Mouse (Mus musculus): ENCODE measurements at regions not wholly inside any gene's neighbourhood (a gene's known extent, or its start where the extent isn't known, plus 50 kb on each side); places are given as distances from the start of the nearest gene placed in this dataset.

DNA sequence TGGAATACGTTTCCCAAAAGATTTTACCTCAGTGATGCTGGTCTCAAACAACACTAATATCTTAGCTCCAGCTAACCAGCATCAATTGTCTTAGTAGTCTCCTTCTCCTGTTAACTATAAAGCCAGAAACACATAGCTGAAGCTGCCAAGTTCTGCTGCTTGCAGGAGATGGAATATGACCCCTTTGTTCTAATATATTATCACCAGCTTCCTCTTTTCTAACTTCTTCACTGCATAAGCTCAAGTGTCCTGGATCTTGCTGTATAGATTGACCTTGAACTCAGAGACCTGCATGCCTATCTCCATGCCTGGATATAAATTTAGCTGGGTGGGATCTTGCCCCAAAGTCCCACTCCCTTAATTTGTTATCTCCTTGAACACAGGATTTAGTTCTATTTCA is 94.8 kb downstream of the Rbm46 start:
- H3K9me3 ChIP-seq = peaks cover 4% of the 10 kb centered on the region; the same call in 1 of the 2 replicates
- H3K4me1 ChIP-seq = peaks cover 7% of the 10 kb centered on the region
- no peak overlapping the region for H3K4me3 ChIP-seq (replicated peaks)
- TF ChIP-seq GATA1 (IDR thresholded peaks at IDR 0.05; ENCODE audit: borderline replicate concordance, low read length) (no peak), FLI1 (IDR thresholded peaks at IDR 0.05; ENCODE audit: low read length) (no peak)
- no peaks in the 10 kb centered on the region for H3K27me3 ChIP-seq (replicated peaks)
- H3K36me3 ChIP-seq (replicated peaks; ENCODE audit: low read length) = no peaks in the 10 kb centered on the region

DNA sequence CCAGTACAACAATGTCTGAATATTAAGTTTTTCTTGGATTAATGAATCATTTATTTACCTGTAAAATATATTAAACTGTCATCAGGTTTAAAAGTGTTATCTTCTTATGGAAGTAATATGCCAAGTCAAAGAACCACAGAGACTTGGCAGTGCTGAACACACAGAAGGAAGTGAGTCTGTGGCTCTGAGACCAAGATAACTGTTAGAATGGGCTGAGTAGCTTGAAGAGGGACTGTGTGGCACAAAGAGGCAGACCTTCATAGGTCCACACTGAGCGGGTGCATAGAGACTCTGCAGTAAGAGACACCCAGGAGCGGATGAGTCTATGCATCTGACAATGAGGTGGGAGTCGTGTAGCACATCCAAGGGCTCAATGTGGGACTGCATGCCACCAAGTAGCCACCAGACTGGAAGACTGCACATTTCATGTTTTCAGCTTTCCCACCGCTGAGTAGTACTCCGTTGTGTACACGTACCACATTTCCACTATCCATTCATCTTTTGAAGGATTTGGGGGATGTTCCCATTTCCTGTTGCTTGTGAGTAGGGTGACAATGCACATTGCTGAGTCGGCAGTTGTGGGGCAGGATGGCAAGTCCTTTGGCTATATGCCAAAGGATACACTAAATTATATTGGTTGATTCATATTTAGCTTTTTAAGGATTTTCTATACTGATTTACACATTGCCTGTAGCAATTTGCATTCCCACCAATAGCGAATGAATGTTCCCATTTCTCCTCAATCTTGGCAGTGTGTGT is 105.6 kb downstream of the Rbm46 start:
- Histone ChIP-seq H3K36me3 (replicated peaks; ENCODE audit: low read length) (no peaks in the 10 kb centered on the region), H3K4me1 (peaks cover 60% of the 10 kb centered on the region), H3K9me3 (no peaks in the 10 kb centered on the region; the same call in 1 of the 2 replicates), H3K4me3 (replicated peaks) (peak overlapping the region; percentile 77), H3K27me3 (replicated peaks) (no peaks in the 10 kb centered on the region)
- TF ChIP-seq GATA1 (IDR thresholded peaks at IDR 0.05; ENCODE audit: borderline replicate concordance, low read length) (no peak), FLI1 (IDR thresholded peaks at IDR 0.05; ENCODE audit: low read length) (no peak)

DNA sequence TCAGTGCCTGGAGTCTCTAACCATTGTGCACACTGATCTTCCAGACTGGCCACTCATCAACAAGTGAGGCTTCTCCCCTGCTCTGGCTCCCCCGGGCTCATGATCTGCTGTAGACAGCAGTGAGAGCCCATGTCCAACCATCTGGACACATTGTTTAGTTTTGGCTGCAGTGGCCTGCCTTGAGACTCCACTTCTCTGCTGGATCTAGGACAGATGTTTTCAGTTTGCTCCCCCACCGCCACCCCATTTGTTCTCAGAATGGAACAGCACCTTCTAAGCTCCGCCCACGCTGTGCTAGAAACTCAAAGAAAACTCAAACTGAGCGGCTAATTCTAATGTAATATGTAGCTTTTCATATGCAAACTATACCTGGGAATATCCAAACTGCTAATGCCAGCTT is 108.8 kb downstream of the Rbm46 start:
- no peak overlapping the region for H3K4me3 ChIP-seq (replicated peaks)
- H3K9me3 ChIP-seq = no peaks in the 10 kb centered on the region; the same call in 1 of the 2 replicates
- no peaks in the 10 kb centered on the region for H3K36me3 ChIP-seq (replicated peaks; ENCODE audit: low read length)
- TF ChIP-seq FLI1 (IDR thresholded peaks at IDR 0.05; ENCODE audit: low read length) = no peak
- no peak for TF ChIP-seq GATA1 (IDR thresholded peaks at IDR 0.05; ENCODE audit: borderline replicate concordance, low read length)
- peaks cover 40% of the 10 kb centered on the region for H3K4me1 ChIP-seq
- no peaks in the 10 kb centered on the region for H3K27me3 ChIP-seq (replicated peaks)

DNA sequence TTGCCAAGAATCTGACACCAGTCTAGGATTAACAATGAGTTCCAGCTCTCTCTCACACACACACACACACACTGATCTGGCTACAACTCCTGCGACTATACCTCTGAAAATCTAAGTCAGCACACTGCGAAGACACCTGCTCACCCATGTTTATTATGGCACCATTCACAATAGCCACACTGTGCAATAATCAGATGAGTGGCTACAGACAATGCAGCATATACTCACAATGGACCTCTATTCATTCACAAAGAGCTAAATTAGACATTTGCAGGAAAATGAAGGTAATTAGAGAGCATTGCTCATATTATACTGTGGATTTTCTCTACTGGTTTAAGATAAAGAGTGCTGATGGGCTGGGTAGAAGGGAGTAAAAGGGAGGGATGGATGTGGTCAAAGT is 116.3 kb downstream of the Rbm46 start:
- TF ChIP-seq GATA1 (IDR thresholded peaks at IDR 0.05; ENCODE audit: borderline replicate concordance, low read length) = no peak
- TF ChIP-seq FLI1 (IDR thresholded peaks at IDR 0.05; ENCODE audit: low read length) = no peak
- H3K36me3 ChIP-seq (replicated peaks; ENCODE audit: low read length) = no peaks in the 10 kb centered on the region
- H3K4me1 ChIP-seq = peaks cover 20% of the 10 kb centered on the region

DNA sequence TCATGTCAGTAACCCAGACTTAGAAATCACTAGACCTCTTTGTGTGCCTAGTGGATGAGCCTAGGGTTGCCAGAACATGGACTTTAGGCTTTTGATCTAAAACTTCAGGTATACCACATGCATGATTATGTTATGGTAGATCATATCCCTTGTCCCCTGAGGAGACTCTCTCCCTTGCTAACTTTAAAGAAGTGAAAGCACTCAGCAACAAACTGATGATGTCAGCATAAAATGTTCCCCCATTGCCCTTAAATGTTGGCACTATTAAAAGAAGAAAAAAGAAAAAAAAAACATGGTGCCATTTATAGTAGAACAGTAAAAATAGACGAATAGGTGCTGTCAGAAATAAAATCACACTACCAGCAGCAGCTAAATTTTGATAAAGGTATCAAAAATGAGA is 117.3 kb downstream of the Rbm46 start:
- Histone ChIP-seq H3K4me3 (replicated peaks) (no peak overlapping the region), H3K9me3 (no peaks in the 10 kb centered on the region), H3K27me3 (replicated peaks) (no peaks in the 10 kb centered on the region), H3K36me3 (replicated peaks; ENCODE audit: low read length) (no peaks in the 10 kb centered on the region), H3K4me1 (peaks cover 20% of the 10 kb centered on the region)
- no peak for TF ChIP-seq FLI1 (IDR thresholded peaks at IDR 0.05; ENCODE audit: low read length)
- no peak for TF ChIP-seq GATA1 (IDR thresholded peaks at IDR 0.05; ENCODE audit: borderline replicate concordance, low read length)

More for the DNA sequence above, 116.3 kb downstream of the Rbm46 start:
- Histone ChIP-seq H3K4me3 (replicated peaks) (no peak overlapping the region), H3K27me3 (replicated peaks) (no peaks in the 10 kb centered on the region), H3K9me3 (no peaks in the 10 kb centered on the region)

DNA sequence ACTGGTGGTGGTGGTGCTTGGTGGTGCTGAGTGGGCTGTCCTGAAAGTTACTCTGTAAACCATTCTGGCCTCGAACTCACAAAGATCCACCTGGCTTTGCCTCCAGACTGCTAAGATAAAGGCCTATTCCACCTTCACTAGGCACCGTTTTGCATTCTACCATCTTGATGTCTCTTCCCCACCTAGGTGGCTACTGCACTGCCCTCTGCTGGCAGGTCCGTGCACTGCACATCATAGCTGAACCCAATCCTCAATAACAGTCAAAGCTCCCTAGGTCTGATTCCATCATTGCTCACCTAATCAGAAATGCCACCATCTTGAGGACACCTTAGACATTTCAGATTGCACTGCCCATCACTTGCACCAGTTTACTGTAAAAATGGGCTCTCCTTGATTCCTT is 150.7 kb downstream of the Rbm46 start:
- Histone ChIP-seq H3K4me3 (replicated peaks) (no peak overlapping the region), H3K36me3 (replicated peaks; ENCODE audit: low read length) (no peaks in the 10 kb centered on the region), H3K9me3 (no peaks in the 10 kb centered on the region), H3K4me1 (peaks cover 5% of the 10 kb centered on the region), H3K27me3 (replicated peaks) (no peaks in the 10 kb centered on the region)
- no peak for TF ChIP-seq GATA1 (IDR thresholded peaks at IDR 0.05; ENCODE audit: borderline replicate concordance, low read length)
- no peak for TF ChIP-seq FLI1 (IDR thresholded peaks at IDR 0.05; ENCODE audit: low read length)

DNA sequence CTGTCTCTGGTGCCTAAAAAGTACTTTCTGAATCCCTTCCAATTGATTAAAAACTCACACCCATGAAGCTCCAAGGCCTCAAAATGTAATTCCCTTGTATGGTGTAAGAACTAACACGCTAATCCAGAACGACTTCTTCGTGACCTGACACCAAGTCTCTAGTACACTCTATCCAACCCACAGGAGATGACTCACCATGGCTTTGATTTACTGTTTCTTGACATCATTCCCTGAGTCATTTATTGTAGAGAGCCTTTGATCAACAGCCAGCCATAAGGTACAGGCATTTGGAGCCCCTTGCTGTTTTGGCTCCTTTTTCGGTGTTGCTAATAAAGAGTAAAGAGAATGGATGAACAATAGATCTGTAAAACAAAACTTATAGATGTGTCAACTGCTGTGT is 159.7 kb upstream of the Npy2r start:
- Histone ChIP-seq H3K9me3 (0 out of 2 replicates have a peak, but pooled peaks cover 3% of the 10 kb centered on the region), H3K27me3 (replicated peaks) (peaks cover 3% of the 10 kb centered on the region), H3K36me3 (replicated peaks; ENCODE audit: low read length) (no peaks in the 10 kb centered on the region), H3K4me3 (replicated peaks) (no peak overlapping the region), H3K4me1 (no peaks in the 10 kb centered on the region)
- TF ChIP-seq GATA1 (IDR thresholded peaks at IDR 0.05; ENCODE audit: borderline replicate concordance, low read length) (no peak), FLI1 (IDR thresholded peaks at IDR 0.05; ENCODE audit: low read length) (no peak)

DNA sequence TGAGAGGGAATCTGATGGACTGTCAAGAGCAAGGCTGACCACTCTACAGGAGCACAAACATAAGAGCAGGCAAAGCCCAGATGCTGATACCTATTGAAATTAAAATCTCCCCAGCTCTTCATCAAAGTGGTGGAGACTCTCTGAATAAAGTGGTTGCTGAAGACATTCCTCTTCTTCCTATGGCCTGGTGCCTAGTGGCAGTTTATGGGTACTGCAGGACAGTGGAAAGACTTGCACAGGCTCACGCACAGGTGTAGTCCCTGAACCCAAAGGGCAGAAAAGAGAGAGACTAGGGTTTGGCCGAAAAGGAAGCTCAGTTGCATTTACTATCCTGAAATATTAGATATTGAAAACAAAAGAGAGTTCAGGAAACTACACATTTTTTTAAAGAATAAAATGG is 144.2 kb upstream of the Npy2r start:
- Histone ChIP-seq H3K4me1 (no peaks in the 10 kb centered on the region), H3K27me3 (replicated peaks) (no peaks in the 10 kb centered on the region), H3K9me3 (peaks cover 18% of the 10 kb centered on the region), H3K4me3 (replicated peaks) (no peak overlapping the region), H3K36me3 (replicated peaks; ENCODE audit: low read length) (no peaks in the 10 kb centered on the region)
- TF ChIP-seq GATA1 (IDR thresholded peaks at IDR 0.05; ENCODE audit: borderline replicate concordance, low read length) = no peak
- TF ChIP-seq FLI1 (IDR thresholded peaks at IDR 0.05; ENCODE audit: low read length) = no peak

DNA sequence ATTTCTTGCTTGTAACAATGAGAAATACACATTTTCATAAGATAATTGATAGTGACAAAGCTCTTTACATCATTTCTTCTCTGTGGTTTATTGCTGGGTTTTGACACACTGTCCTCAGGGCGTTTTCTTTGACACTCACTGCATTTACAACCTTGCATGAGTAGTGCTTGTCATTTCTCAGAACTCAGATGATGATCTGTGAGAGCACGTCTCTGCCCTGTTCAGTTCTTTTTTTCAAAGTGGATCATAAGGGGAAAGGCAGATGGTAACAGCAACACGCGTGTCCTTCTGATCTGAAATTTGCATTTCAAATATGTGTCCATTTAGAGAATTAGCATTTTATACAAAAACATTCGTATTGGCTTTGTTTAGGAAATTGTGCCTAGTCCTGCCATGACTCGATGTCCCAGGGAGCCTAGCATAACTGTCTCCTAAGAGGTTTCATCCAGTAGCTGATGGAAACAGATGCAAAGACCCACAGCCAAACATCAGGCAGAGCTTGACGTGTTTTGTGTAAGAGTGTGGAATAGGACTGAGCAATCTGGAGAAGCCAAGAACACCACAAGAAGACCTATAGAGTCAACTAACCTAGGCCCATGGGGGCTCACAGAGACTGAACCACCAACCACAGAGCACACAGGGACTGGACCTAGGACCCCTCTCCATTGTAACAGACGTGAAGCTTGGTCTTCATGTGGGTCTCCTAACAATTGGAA is 108.4 kb upstream of the Npy2r start:
- TF ChIP-seq GATA1 (IDR thresholded peaks at IDR 0.05; ENCODE audit: borderline replicate concordance, low read length) (no peak), FLI1 (IDR thresholded peaks at IDR 0.05; ENCODE audit: low read length) (no peak)
- peaks cover 2% of the 10 kb centered on the region for H3K27me3 ChIP-seq (replicated peaks)
- H3K9me3 ChIP-seq = no peaks in the 10 kb centered on the region
- H3K4me3 ChIP-seq (replicated peaks) = no peak overlapping the region
- H3K4me1 ChIP-seq = no peaks in the 10 kb centered on the region
- no peaks in the 10 kb centered on the region for H3K36me3 ChIP-seq (replicated peaks; ENCODE audit: low read length)

DNA sequence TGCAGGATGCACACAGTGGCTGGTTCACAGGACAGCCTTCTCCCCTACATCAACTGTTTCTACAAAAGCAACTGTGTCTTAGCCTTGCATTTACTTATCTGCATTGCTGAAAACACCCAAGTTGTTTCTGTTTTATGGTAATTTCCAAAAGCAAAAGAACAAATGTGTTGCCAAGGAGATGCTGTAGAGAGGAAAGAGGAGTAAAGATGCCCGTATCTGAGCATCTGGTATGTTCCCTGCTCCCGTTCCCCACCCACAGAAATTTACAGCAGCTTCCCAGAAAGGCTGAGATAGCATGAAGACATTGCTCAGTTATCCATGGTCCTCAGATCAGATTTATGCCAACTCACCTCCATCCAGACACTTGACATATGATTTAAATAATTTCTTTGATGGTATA is 104.5 kb upstream of the Npy2r start:
- Histone ChIP-seq H3K36me3 (replicated peaks; ENCODE audit: low read length) (no peaks in the 10 kb centered on the region), H3K9me3 (no peaks in the 10 kb centered on the region), H3K4me1 (no peaks in the 10 kb centered on the region), H3K27me3 (replicated peaks) (no peaks in the 10 kb centered on the region), H3K4me3 (replicated peaks) (no peak overlapping the region)
- no peak for TF ChIP-seq GATA1 (IDR thresholded peaks at IDR 0.05; ENCODE audit: borderline replicate concordance, low read length)
- TF ChIP-seq FLI1 (IDR thresholded peaks at IDR 0.05; ENCODE audit: low read length) = no peak

Data from megakaryocyte, embryonic 14.5 days (primary cell).